Mouse (Mus musculus) ES-Bruce4 (cell line): ENCODE data around the gene Dcakd.

Experiments used
- CTCF ChIP-seq: IDR thresholded peaks from one replicate; pipeline ENCODE4 v1.8.1; 2011; ENCODE audit warnings: low read depth, low read length
- POLR2A ChIP-seq: IDR thresholded peaks from one replicate; pipeline ENCODE4 v1.8.1; 2011; ENCODE audit warnings: low read length; ENCODE audit not compliant: insufficient read depth

DNA sequence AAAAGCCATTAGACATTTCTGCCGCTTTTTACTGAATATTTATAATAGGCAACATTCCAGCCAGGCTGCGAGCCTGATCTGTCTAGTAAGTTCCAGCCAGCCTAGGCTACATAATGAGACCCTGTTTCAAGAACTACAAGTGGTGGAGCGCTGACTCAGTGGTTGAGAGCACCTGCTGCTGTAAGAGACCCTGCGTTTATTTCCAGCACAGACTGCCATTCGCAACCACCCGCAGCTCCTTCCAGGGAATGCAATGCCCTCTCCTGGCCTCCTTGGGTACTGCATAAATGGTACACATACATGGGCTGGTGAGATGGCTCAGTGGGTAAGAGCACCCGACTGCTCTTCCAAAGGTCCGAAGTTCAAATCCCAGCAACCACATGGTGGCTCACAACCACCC, 18.9 kb downstream of the Dcakd start:
- peak; percentile 74 for TF ChIP-seq CTCF
- TF ChIP-seq POLR2A: no peak
